Mouse (Mus musculus) embryonic stem cell, embryonic (primary cell): ENCODE data around the gene Pcbp1.

Experiments used
- CTCF ChIA-PET, 4 experiments: fragments of 300-600 bp in 2 of 4; fragments of 350-600 bp in 2 of 4; sonication (Branson Sonifier 250); formaldehyde crosslinking; loops; one replicate each; lab custom pipeline; 2022; ENCODE audit warnings: inconsistent platforms in 2 of 4; lab: Charles Lee
- POLR2A ChIA-PET, 4 experiments: fragments of 300-600 bp in 2 of 4; fragments of 350-600 bp in 2 of 4; sonication (Branson Sonifier 250); formaldehyde crosslinking; loops; one replicate each; lab custom pipeline; 2022; ENCODE audit warnings: antibody characterized with exemption in 4 of 4, inconsistent platforms in 1 of 4; lab: Charles Lee

Pcbp1 gene

GRCm38 (mm10) chr6:86526032-86526960, at the start of gene Pcbp1:
Pcbp1 (minus strand) TSS chr6:86526321.
- CTCF ChIA-PET, result interaction anchor here in 2 of 4 experiments (0.6 to 1.0 kb wide), 3 partner anchors 18 to 174 kb away, joined by 4 to 7 read pairs (median 5); no protein-coding TSS in a partner anchor

GRCm38 (mm10) chr6:86574495-86574894, 48.4 kb upstream of the Pcbp1 start:
- POLR2A ChIA-PET, result interaction anchor here in 3 of 4 experiments (0.7 to 9.0 kb wide), 6 partner anchors 8 to 182 kb away, joined by 3 to 93 read pairs (median 4); no protein-coding TSS in a partner anchor
- CTCF ChIA-PET, result interaction anchor here in 1 of 4 experiments (1.0 kb wide), 1 partner anchor 9 kb away, joined by 3 read pairs; no protein-coding TSS in a partner anchor

More at GRCm38 (mm10) chr6:86526032-86526960, at the start of gene Pcbp1:
- POLR2A ChIA-PET, result interaction anchor here (0.5 to 19.1 kb wide), 40 partner anchors 8 to 1074 kb away, joined by 3 to 526 read pairs (median 6); partner anchors contain the start of genes Snrpg (in 2 of the 4), C87436 (in 1 of the 4), Fam136a (in 1 of the 4) and Pradc1 (in 1 of the 4)

- ChIA-PET CTCF (interaction anchor here (0.6 to 1.4 kb wide), 7 partner anchors 14 to 100 kb away, joined by 3 to 5 read pairs (median 3); no protein-coding TSS in a partner anchor), POLR2A (interaction anchor here in 3 of 4 experiments (0.6 to 9.0 kb wide), 11 partner anchors 9 to 132 kb away, joined by 3 to 93 read pairs (median 6); partner anchors contain the start of gene C87436 (in 1 of the 3))
These were observed 44.7 kb upstream of the Pcbp1 start for GRCm38 (mm10) chr6:86570830-86571229.

GRCm38 (mm10) chr6:86569461-86569820, 43.3 kb upstream of the Pcbp1 start:
- POLR2A ChIA-PET, result interaction anchor here in 3 of 4 experiments (0.5 to 9.0 kb wide), 26 partner anchors 8 to 210 kb away, joined by 3 to 93 read pairs (median 3); no protein-coding TSS in a partner anchor
- CTCF ChIA-PET, result interaction anchor here in 3 of 4 experiments (0.6 to 1.6 kb wide), 5 partner anchors 26 to 297 kb away, joined by 3 to 6 read pairs (median 4); no protein-coding TSS in a partner anchor

GRCm38 (mm10) chr6:86568816-86569460, 42.8 kb upstream of the Pcbp1 start:
- POLR2A ChIA-PET, result interaction anchor here in 3 of 4 experiments (0.5 to 9.0 kb wide), 28 partner anchors 9 to 183 kb away, joined by 3 to 93 read pairs (median 4); partner anchors contain the start of gene Mxd1 (in 1 of the 3)

GRCm38 (mm10) chr6:86565782-86566181, 39.7 kb upstream of the Pcbp1 start:
- CTCF ChIA-PET, result interaction anchor here (0.6 to 1.4 kb wide), 7 partner anchors 9 to 105 kb away, joined by 3 read pairs; no protein-coding TSS in a partner anchor
- POLR2A ChIA-PET, result interaction anchor here in 3 of 4 experiments (0.7 to 6.0 kb wide), 17 partner anchors 8 to 162 kb away, joined by 3 to 31 read pairs (median 4); partner anchors contain the start of genes Snrnp27 (in 1 of the 3) and Tia1 (in 1 of the 3)

More at GRCm38 (mm10) chr6:86568816-86569460, 42.8 kb upstream of the Pcbp1 start:
- CTCF ChIA-PET, result interaction anchor here in 3 of 4 experiments (0.6 to 1.6 kb wide), 7 partner anchors 10 to 102 kb away, joined by 3 to 6 read pairs (median 4); no protein-coding TSS in a partner anchor

GRCm38 (mm10) chr6:86557182-86557581, 31.1 kb upstream of the Pcbp1 start:
- POLR2A ChIA-PET, result interaction anchor here in 3 of 4 experiments (0.6 to 5.1 kb wide), 8 partner anchors 10 to 581 kb away, joined by 3 to 38 read pairs (median 4); no protein-coding TSS in a partner anchor
- CTCF ChIA-PET, result interaction anchor here in 2 of 4 experiments (0.6 to 1.9 kb wide), 4 partner anchors 9 to 38 kb away, joined by 3 to 6 read pairs (median 4); no protein-coding TSS in a partner anchor

- ChIA-PET CTCF (interaction anchor here in 3 of 4 experiments (0.6 to 0.9 kb wide), 6 partner anchors 10 to 245 kb away, joined by 3 to 5 read pairs (median 3); partner anchors contain the start of gene Fam136a (in 1 of the 3)), POLR2A (interaction anchor here (0.6 to 5.1 kb wide), 11 partner anchors 9 to 1929 kb away, joined by 3 to 38 read pairs (median 4); no protein-coding TSS in a partner anchor)
These were observed 30.4 kb upstream of the Pcbp1 start for GRCm38 (mm10) chr6:86556345-86557058.

GRCm38 (mm10) chr6:86550587-86550986, 24.5 kb upstream of the Pcbp1 start:
- CTCF ChIA-PET, result interaction anchor here in 1 of 4 experiments (1.7 kb wide), 1 partner anchor 10 kb away, joined by 5 read pairs; no protein-coding TSS in a partner anchor
- POLR2A ChIA-PET, result interaction anchor here in 1 of 4 experiments (0.6 to 3.1 kb wide), 6 partner anchors 9 to 134 kb away, joined by 3 to 19 read pairs (median 3); partner anchors contain the start of gene Snrnp27

GRCm38 (mm10) chr6:86547880-86548367, 21.8 kb upstream of the Pcbp1 start:
- ChIA-PET POLR2A (interaction anchor here (0.5 to 10.7 kb wide), 19 partner anchors 8 to 1415 kb away, joined by 3 to 230 read pairs (median 4); partner anchors contain the start of genes Pcbp1 (in 1 of the 4) and Pcyox1 (in 1 of the 4)), CTCF (interaction anchor here (0.5 to 2.9 kb wide), 11 partner anchors 13 to 531 kb away, joined by 3 to 13 read pairs (median 5); no protein-coding TSS in a partner anchor)

- CTCF ChIA-PET, result interaction anchor here (0.7 to 2.9 kb wide), 9 partner anchors 8 to 741 kb away, joined by 3 to 13 read pairs (median 5); no protein-coding TSS in a partner anchor
- POLR2A ChIA-PET, result interaction anchor here in 3 of 4 experiments (0.5 to 10.7 kb wide), 20 partner anchors 8 to 1415 kb away, joined by 3 to 230 read pairs (median 4); partner anchors contain the start of genes Pcbp1 (in 1 of the 3) and Snrnp27 (in 1 of the 3)
These were observed 21.2 kb upstream of the Pcbp1 start for GRCm38 (mm10) chr6:86547228-86547755.

- CTCF ChIA-PET, result interaction anchor here (0.5 to 2.4 kb wide), 28 partner anchors 9 to 556 kb away, joined by 3 to 9 read pairs (median 4); partner anchors contain the start of genes C87436 (in 1 of the 4) and Gmcl1 (in 1 of the 4)
These were observed 19.1 kb upstream of the Pcbp1 start for GRCm38 (mm10) chr6:86545236-86545635.

GRCm38 (mm10) chr6:86543869-86544268, 17.7 kb upstream of the Pcbp1 start:
- ChIA-PET CTCF (interaction anchor here in 3 of 4 experiments (0.5 to 2.4 kb wide), 6 partner anchors 55 to 127 kb away, joined by 4 to 8 read pairs (median 5); no protein-coding TSS in a partner anchor), POLR2A (interaction anchor here in 2 of 4 experiments (0.7 to 10.7 kb wide), 9 partner anchors 9 to 91 kb away, joined by 3 to 230 read pairs (median 5); partner anchors contain the start of gene Pcbp1 (in 1 of the 2))

More at GRCm38 (mm10) chr6:86545236-86545635, 19.1 kb upstream of the Pcbp1 start:
- POLR2A ChIA-PET, result interaction anchor here in 3 of 4 experiments (0.6 to 10.7 kb wide), 34 partner anchors 9 to 477 kb away, joined by 3 to 230 read pairs (median 4); partner anchors contain the start of genes C87436 (in 1 of the 3) and Pcbp1 (in 1 of the 3)

- CTCF ChIA-PET, result interaction anchor here in 3 of 4 experiments (0.5 to 0.7 kb wide), 4 partner anchors 9 to 134 kb away, joined by 3 to 5 read pairs (median 4); no protein-coding TSS in a partner anchor
- POLR2A ChIA-PET, result interaction anchor here in 3 of 4 experiments (1.0 to 10.7 kb wide), 7 partner anchors 11 to 50 kb away, joined by 3 to 230 read pairs (median 7); partner anchors contain the start of gene Pcbp1 (in 1 of the 3)
These were observed 16.9 kb upstream of the Pcbp1 start for GRCm38 (mm10) chr6:86543060-86543459.

- ChIA-PET CTCF (interaction anchor here in 3 of 4 experiments (0.6 to 1.5 kb wide), 8 partner anchors 8 to 282 kb away, joined by 3 to 8 read pairs (median 3); no protein-coding TSS in a partner anchor), POLR2A (interaction anchor here in 3 of 4 experiments (0.6 to 10.7 kb wide), 19 partner anchors 9 to 365 kb away, joined by 3 to 230 read pairs (median 5); partner anchors contain the start of gene Pcbp1 (in 1 of the 3))
These were observed 15.5 kb upstream of the Pcbp1 start for GRCm38 (mm10) chr6:86541650-86542049.
